Mouse (Mus musculus) MEL (cell line): Measurements from ENCODE around the gene Lhb. TPM values are rescaled to one million over a fixed set of nuclear protein-coding genes. Genes with fewer than 3 reads are reported as not detected.

ENCODE experiments used
- DNase-seq: peaks from one replicate; pipeline ENCODE4 v3.0.0; 2011; ENCODE audit warnings: low read depth, low spot score
- H3K27ac ChIP-seq: 2 replicates; pipeline ENCODE4 v1.5.1; 2012; ENCODE audit warnings: low read depth, mild to moderate bottlenecking, control low read depth, low read length, moderate library complexity; ENCODE audit not compliant: control insufficient read depth
- H3K27me3 ChIP-seq, 2 experiments: fragments of 150-350 bp in 1 of 2; sonication (generic) in 1 of 2; 2 replicates each; pipeline ENCODE4 v1.6.1; 2012; ENCODE audit warnings: low read length in 2 of 2, mild to moderate bottlenecking in 2 of 2, improper control_type of control experiment in 1 of 2, moderate library complexity in 1 of 2; ENCODE audit not compliant: insufficient read depth in 2 of 2, control insufficient read depth in 1 of 2
- H3K36me3 ChIP-seq, 2 experiments: 2 replicates each; pipeline ENCODE4 v1.6.1; 2012 to 2014; ENCODE audit warnings: low read length in 2 of 2, improper control_type of control experiment in 1 of 2, inconsistent platforms in 1 of 2, mild to moderate bottlenecking in 1 of 2; ENCODE audit not compliant: insufficient read depth in 2 of 2, control insufficient read depth in 1 of 2
- H3K4me1 ChIP-seq, 2 experiments: fragments of 150-350 bp in 1 of 2; sonication (generic) in 1 of 2; 2 replicates each; pipeline ENCODE4 v1.6.1; 2012; ENCODE audit warnings: low read length in 2 of 2, improper control_type of control experiment in 1 of 2, mild to moderate bottlenecking in 1 of 2; ENCODE audit not compliant: insufficient read depth in 2 of 2, control insufficient read depth in 1 of 2
- H3K4me3 ChIP-seq, 2 experiments: fragments of 150-350 bp in 1 of 2; sonication (generic) in 1 of 2; 2 replicates each; pipeline ENCODE4 v1.5.1; 2012; ENCODE audit warnings: low read depth in 2 of 2, low read length in 2 of 2, mild to moderate bottlenecking in 2 of 2, moderate library complexity in 2 of 2, control low read depth in 1 of 2, improper control_type of control experiment in 1 of 2; ENCODE audit not compliant: control insufficient read depth in 1 of 2, insufficient read depth in 1 of 2
- H3K79me2 ChIP-seq: 2 replicates; pipeline ENCODE4 v1.6.1; 2012; ENCODE audit warnings: mild to moderate bottlenecking, low read length, moderate library complexity; ENCODE audit not compliant: control insufficient read depth, poor library complexity, insufficient read depth
- H3K9ac ChIP-seq: 2 replicates; pipeline ENCODE4 v1.6.1; 2012; ENCODE audit warnings: low read depth, mild to moderate bottlenecking, control low read depth, low read length, moderate library complexity; ENCODE audit not compliant: control insufficient read depth, poor library complexity, severe bottlenecking
- H3K9me3 ChIP-seq: fragments of 150-350 bp; sonication (generic); replicated peaks from 2 replicates; pipeline ENCODE4 v1.6.1; 2012; ENCODE audit warnings: mild to moderate bottlenecking, low read length, improper control_type of control experiment, moderate library complexity; ENCODE audit not compliant: insufficient read depth
- JUND ChIP-seq: IDR thresholded peaks from 2 replicates; pipeline ENCODE4 v1.6.1; 2011; ENCODE audit warnings: low read depth, mild to moderate bottlenecking, improper control_type of control experiment, low read length
- MAX ChIP-seq: IDR thresholded peaks from 2 replicates; pipeline ENCODE4 v1.6.1; 2011; ENCODE audit warnings: low read length, improper control_type of control experiment
- MAZ ChIP-seq: IDR thresholded peaks from 2 replicates; pipeline ENCODE4 v1.6.1; 2012; ENCODE audit warnings: low read depth, mild to moderate bottlenecking, inconsistent platforms, low read length, improper control_type of control experiment
- MXI1 ChIP-seq: IDR thresholded peaks from 2 replicates; pipeline ENCODE4 v1.6.1; 2011; ENCODE audit warnings: mild to moderate bottlenecking, low read depth, low read length, improper control_type of control experiment
- MYC ChIP-seq: IDR thresholded peaks from 2 replicates; pipeline ENCODE4 v1.6.1; 2011; ENCODE audit warnings: low read depth, mild to moderate bottlenecking, low read length, improper control_type of control experiment, moderate library complexity
- NELFE ChIP-seq: IDR thresholded peaks from 2 replicates; pipeline ENCODE4 v1.6.1; 2011; ENCODE audit warnings: low read depth, low read length, improper control_type of control experiment
- NRF1 ChIP-seq: IDR thresholded peaks from 2 replicates; pipeline ENCODE4 v1.6.1; 2014; ENCODE audit warnings: low read depth, mild to moderate bottlenecking, inconsistent platforms, low read length, improper control_type of control experiment, moderate library complexity; ENCODE audit not compliant: poor library complexity, insufficient read depth, severe bottlenecking
- POLR2AphosphoS2 ChIP-seq: IDR thresholded peaks from 2 replicates; pipeline ENCODE4 v1.6.1; 2011; ENCODE audit warnings: low read length, improper control_type of control experiment
- POLR2AphosphoS5 ChIP-seq: IDR thresholded peaks from 2 replicates; pipeline ENCODE4 v1.6.1; 2012; ENCODE audit warnings: low read depth, borderline replicate concordance, mild to moderate bottlenecking, inconsistent platforms, low read length, moderate library complexity, mixed read lengths
- RCOR1 ChIP-seq: IDR thresholded peaks from 2 replicates; pipeline ENCODE4 v1.6.1; 2012; ENCODE audit warnings: low read depth, mild to moderate bottlenecking, inconsistent platforms, low read length, improper control_type of control experiment
- TCF12 ChIP-seq: IDR thresholded peaks from 2 replicates; pipeline ENCODE4 v1.6.1; 2014; ENCODE audit warnings: low read depth, mild to moderate bottlenecking, inconsistent platforms, low read length, improper control_type of control experiment, moderate library complexity
- ZKSCAN1 ChIP-seq: IDR thresholded peaks from 2 replicates; pipeline ENCODE4 v1.6.1; 2012; ENCODE audit warnings: low read depth, mild to moderate bottlenecking, inconsistent platforms, low read length, improper control_type of control experiment, moderate library complexity
- ZMIZ1 ChIP-seq: IDR thresholded peaks from 2 replicates; pipeline ENCODE4 v1.6.1; 2012; ENCODE audit warnings: low read depth, mild to moderate bottlenecking, inconsistent platforms, low read length, improper control_type of control experiment, moderate library complexity
- polyA plus RNA-seq, 2 experiments: library from polyadenylated mRNA; stranded (reverse) in 1 of 2; unstranded in 1 of 2; fragments of >175 nt in 1 of 2; fragments of >200 nt in 1 of 2; gene quantifications; 2 replicates each; pipeline versions ENCODE4 v1.2.1 to v1.2.4; 2012; ENCODE audit warnings: low replicate concordance in 2 of 2, low read depth in 1 of 2; ENCODE audit not compliant: insufficient read length in 2 of 2, insufficient read depth in 1 of 2, missing spikeins in 1 of 2
- total RNA-seq: library from RNA; depleted of rRNA; stranded (reverse); fragments of 300-350 nt; gene quantifications from 2 replicates; pipeline ENCODE4 v1.2.3, GENCODE M21; 2012

Gene Lhb
- total and polyA plus RNA-seq, 3 experiments, result 0.19 to 0.28 TPM; not detected in 1

DNA sequence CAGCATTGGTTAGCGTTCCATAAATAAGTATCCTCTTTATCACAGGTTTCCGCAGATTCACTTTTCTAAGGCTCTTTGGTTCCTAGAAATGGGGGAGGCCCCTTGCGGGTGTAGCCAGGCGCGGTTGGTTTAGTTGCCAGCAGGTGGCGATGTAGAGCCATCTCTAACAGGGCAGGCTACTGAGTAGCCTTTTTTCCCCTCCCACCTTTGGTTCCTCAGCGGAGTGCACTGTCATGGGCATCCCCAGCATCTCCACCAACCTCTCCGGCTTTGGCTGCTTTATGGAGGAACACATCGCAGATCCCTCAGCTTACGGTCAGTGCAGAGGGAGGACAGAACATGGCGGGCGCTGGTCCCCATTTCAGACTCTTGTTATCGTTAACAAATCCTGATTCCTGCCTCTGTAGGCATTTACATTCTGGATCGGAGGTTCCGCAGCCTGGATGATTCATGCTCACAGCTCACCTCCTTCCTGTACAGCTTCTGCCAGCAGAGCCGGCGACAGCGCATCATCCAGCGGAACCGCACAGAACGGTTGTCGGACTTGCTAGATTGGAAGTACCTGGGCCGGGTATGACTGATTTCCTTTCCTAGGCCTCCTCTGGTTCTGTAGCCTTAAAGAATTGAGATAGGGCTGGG lies 30.8 kb downstream of the Lhb start (continued):
- TF ChIP-seq MXI1, result no peak
- TF ChIP-seq NELFE, result no peak

DNA sequence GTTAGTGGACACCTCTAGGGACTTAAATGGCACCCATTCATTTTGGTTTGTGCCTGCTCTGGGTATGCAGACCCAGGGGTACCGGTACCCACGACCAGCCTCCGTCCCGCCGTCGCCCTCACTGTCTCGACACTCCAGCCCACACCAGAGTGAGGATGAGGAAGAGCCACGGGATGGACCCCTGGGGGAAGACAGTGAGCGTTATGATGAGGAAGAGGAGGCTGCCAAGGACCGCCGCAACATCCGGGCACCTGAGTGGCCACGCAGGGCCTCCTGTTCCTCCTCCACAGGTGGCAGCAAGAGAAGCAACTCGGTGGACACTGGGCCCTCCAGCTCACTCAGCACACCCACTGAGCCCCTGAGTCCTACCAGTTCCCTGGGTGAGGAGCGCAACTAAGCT lies 34.4 kb downstream of the Lhb start:
- Histone ChIP-seq H3K9ac (no peak overlapping the region), H3K79me2 (peaks cover 19% of the 10 kb centered on the region), H3K27ac (no peak overlapping the region), H3K36me3 (peaks cover 8 to 10% of the 10 kb centered on the region in 2 experiments), H3K4me3 (no peak overlapping the region), H3K27me3 (no peaks in the 10 kb centered on the region), H3K9me3 (no peaks in the 10 kb centered on the region), H3K4me1 (peaks cover 0 to 13% of the 10 kb centered on the region in 2 experiments; a peak in 3 of 4 replicates)
- TF ChIP-seq JUND, result no peak
- TF ChIP-seq POLR2AphosphoS5, result no peak
- TF ChIP-seq RCOR1, result no peak
- no peak for TF ChIP-seq MYC
- TF ChIP-seq NRF1, result no peak
- TF ChIP-seq MXI1, result no peak
- TF ChIP-seq MAZ, result no peak
- DNase-seq, result no peak

DNA sequence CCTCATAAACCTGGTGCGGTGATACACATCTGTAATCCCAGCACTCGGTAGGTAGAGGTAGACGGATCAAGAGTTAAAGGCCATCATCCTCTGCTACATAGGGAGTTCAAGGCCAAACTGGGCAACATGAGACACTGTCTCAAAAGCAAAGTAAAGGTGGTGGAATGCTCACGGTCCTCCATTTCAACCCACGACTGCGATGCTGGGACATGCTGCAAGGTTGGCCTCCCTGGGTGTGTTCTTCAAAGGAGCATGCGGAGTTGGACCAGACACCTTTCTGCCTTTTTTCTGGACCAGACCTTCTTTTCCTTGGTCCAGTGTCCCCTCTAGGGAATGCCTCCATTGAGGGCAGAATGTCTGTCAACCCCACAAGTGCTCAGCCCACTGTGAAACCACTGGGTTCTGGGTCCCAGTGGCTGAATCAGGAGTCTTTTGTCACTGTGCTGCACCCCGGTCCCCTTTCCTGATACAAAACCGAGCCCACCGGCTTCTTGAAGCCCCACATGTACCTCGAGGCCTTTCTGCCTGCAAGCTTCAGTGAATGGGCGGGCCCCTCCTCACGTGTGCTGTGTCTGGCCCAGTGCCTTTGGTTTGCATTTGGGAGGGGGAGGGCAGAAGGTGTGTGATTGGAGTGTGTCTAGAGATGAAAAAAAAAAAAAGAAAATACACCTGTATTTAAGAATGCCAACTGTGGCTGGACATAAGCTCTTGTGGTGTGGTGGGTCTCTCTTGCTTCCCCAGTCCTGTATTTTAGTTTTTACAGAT lies 35.5 kb downstream of the Lhb start:
- Histone ChIP-seq H3K27me3 (no peaks in the 10 kb centered on the region), H3K36me3 (peaks cover 8 to 20% of the 10 kb centered on the region in 2 experiments), H3K4me1 (peaks cover 6 to 22% of the 10 kb centered on the region in 2 experiments; a peak in 3 of 4 replicates), H3K27ac (no peak overlapping the region)
- TF ChIP-seq ZKSCAN1 (no peak), MAX (no peak), TCF12 (no peak), ZMIZ1 (no peak), MXI1 (no peak), NELFE (no peak), POLR2AphosphoS2 (no peak)
- TF ChIP-seq, all 39 proteins: peak for 0
- H3K9ac ChIP-seq, result no peak overlapping the region
- peaks cover 22% of the 10 kb centered on the region for H3K79me2 ChIP-seq
- DNase-seq, result no peak
- H3K4me3 ChIP-seq, result no peak overlapping the region
- no peaks in the 10 kb centered on the region for H3K9me3 ChIP-seq
